Mouse (Mus musculus) embryo, embryonic 11 days (tissue): ENCODE data around the gene Inhbc.
A peak's percentile ranks its signal among the peaks of the same experiment; 100 is the strongest.

Source experiments
- DNase-seq: peaks from one replicate; pipeline ENCODE4 v3.0.0-alpha.2; 2015

The Inhbc gene

DNA sequence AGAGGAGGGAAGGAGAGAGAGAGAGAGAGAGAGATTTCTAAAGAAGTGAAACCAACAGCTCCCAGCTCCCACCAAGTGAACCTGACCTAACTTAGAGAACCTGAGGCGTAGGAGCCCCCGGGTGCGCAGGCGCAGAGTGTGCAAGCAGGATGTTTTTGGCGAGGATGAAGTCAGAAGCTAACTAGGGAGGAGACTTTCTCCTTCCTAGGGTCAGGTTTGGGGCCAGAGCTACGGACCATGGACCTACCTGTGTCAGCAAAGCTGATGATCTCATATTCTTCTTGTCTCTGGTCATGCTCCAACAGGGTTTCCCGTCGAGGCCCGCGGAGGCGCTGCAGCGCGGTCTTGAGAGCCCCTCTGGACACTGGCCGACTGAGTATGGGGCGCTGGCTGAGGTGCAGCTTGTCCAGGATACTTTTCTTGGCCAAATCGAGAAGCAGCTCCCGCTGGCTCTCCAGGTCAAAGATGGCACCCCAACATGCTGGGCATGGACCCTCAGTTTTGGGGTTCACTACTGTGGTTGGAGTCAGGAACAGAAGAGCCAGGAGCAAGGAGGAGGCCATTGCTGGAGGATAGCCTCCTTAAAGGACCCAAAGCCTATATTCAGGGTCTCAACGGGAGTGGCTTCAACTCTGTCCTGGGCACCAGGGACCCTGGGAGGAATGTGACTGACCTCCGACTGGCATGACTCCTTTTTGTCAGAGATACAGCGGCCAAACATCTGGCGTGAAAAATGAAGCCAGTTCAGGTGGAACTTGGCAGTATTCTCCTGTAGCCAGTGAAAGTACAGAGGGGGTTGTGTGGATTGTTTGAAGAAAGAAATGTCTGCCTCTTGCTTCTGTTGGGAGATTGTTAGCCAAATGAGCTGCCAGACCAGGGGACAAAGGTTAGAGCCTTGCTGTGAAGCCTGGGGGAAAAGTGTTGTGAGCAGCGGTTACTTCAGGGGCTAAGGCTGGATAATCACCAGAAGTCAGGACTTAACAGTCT lies at the start of gene Inhbc:
Gene Inhbc (minus strand): TSS at position 598 of the 987 bp plus-strand sequence.
- no peak for DNase-seq

DNA sequence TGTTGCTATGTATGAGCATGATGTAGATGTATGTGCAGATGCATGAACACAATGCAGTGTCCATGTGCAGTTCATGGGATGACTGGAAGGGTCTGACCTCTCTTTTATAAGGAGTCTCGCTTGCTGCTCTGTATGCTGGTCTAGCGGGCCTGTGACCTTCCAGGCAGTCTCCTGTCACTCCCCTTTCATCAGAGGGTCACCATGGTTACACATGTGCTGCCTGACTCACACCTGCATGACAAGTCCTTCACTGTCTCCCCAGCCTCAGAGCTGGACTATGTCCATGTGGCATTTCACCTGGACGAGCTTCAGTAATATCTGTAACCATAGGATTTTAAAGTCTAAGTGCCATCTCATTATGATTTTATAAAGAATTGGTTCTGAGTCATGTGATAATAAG lies 43.9 kb upstream of the Inhbc start:
- no peak for DNase-seq

DNA sequence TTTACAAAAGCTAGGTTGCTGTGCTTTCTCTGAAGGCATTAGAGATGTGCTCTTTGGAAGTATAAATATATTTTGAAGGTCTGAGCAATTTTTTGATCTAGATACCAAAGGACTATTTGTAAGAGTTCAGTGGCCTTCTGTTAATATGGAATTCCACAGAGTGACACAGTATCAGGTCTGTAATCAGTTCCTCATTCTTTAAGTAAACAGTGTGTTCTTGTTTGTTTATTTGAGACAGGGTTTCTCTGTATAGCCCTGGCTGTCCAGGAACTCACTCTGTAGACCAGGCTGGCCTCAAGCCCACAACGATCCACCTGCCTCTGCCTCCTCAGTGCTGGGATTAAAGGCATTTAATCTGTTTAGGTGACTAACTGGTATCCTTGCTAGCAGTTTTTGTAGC lies 43.4 kb upstream of the Inhbc start:
- DNase-seq, result no peak

DNA sequence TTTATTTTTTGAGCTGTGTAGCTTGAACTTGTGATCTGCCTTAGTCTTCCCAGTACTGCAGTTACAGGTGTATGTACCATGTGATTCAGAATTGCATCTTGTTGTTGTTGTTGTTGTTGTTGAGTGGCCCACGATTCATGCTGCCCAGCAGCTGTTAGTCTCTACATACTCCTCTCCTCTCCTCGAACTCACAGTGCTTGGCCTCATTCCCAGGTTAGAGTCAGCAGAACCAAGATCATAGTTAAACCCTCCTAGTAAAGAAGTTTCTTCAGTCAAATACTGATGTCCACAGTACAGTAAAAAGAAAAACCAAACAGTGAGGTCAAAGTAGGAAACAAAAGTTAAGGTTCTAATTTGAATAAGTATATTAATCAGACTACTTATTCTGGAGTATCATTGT lies 42.5 kb upstream of the Inhbc start:
- no peak for DNase-seq

DNA sequence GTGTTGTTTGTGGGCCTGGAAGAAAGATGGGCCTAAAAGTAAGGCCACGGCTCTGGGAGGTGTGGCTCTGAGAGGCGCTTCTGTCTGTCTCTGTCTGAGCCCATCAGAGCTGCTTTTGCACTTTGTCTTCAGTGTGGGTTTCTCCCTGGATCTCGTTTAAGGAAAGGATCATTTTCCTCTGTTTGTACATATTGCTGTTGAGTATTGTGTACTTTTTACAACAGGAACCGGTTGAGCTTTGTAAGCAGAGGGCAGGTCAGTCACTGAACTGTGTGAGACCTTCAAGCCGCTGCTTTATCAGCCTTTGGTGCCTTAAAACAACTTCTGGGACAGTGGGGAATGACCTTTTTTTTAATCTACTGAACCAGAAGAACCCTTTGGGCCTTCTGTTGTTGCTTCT lies 41.9 kb upstream of the Inhbc start:
- no peak for DNase-seq

DNA sequence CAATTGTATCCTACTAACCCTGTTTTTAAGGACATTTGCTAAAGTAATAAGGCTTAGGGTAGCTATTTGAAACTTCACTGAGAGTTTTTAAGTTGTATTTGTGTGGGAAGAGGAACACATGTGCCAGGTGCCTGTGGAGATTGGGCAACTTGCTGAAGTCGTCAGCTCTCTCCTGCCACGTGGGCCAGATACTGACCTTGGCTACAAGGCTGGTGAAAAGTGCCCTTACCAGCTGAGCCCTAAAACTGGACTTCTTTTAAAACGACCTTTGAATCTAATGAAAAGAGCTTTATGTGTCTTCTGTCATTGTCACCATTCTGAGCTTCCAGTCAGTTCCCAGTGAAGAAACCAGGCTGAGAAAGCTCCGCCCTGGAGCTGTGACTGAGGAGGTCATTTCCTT lies 37.2 kb upstream of the Inhbc start:
- no peak for DNase-seq

DNA sequence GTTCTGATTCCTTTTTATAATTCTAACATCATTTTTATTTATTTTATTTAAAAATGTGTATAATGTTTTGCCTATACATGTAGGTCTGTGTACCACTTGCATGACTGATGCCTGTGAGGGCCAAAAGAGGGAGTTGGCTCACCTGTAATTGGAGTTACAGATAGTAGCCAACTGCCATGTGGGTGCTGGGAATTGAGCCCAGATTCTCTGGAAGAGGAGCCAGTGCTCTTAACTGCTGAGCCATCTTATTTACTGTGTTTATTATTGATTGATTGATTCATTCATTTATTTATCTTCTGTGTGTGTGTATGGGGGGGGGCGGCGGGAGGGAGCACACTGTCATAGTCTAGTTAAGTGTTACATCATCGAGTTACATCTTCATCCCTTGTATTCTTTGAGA lies 34.5 kb upstream of the Inhbc start:
- DNase-seq, result no peak

DNA sequence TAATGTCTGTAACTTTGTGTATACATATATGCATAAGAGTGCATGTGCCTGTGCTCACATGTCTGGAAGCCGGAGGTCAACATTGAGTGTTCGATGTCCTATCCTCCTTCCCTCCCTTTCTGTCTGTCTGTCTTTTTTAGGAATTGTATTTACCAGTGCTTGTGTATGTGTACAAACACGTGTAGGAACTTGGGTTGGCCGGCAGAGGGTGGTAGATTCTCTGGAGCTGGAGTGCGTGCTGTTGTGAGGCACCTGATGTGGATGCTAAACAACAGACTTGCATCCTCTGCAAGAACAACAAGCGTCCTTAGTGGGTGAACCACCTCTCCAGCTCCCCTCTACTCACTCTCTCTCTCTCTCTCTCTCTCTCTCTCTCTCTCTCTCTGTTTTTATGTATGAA lies 21.5 kb upstream of the Inhbc start:
- no peak for DNase-seq

DNA sequence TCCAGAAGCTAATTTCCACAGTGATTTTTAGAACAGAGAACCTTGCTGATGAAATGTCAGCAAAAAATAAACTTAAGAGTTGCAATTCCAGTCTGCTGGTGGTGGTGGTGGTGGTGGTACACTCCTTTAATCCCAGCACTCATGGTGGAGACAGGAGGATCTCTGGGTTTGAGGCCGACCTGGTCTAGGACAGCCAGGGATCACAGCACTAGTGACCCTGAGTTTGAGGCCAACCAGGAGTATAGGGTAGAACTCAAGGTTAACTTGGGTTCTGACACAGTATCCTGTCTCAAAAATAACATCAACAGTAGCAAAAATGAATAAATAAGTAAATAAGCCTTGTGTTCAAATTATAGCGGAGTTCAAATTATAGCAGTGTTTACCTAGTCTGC lies 11.5 kb upstream of the Inhbc start:
- DNase-seq, result no peak

DNA sequence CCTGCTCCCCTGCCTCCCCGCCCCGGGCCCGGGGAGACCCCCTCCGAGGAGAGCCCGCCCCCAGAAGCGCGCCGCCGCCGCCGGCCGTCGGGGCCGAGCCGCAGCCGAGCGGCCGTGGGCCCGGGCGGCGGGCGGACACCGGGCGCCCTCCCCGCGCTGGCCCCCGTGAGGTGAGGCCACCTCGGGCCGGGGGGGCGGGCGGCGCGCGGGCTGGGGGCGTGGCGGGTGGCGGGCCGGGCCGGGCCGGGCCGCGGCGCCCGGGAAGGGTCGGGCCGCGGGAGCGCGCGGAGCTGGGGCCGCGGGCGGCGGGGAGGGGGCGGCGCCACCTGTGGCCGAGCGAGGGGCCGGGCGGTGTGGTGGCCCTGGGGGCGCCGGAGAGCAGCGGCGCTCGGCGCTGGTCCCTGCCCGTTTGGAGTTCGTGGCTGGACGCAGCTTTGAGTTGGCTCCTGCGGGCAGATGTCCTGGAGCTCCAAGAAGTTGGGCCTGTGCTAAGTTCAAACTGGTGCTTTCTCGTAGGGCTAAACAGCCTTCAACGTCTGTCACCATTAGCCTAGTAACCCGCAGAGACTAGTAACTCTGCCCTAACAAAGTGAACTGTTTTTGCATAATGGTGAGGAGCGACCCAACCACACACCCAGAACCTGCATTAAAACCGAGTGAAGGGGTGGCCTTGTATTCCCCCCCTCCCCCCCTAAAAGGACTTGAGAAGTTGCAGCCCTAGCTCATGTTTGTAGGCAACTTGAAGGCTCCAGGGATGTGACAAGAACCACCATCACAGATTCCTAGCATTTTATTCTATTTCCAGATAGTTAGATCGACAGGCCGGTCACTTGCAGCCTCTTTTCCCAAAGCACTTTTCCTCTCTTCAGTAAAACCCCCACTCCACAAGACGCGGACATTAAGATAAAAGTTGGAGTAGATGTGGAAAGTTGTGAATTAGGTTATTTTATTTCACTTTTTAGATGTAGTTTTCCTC lies 10.8 kb upstream of the Inhbc start:
- peak; percentile 89 for DNase-seq

DNA sequence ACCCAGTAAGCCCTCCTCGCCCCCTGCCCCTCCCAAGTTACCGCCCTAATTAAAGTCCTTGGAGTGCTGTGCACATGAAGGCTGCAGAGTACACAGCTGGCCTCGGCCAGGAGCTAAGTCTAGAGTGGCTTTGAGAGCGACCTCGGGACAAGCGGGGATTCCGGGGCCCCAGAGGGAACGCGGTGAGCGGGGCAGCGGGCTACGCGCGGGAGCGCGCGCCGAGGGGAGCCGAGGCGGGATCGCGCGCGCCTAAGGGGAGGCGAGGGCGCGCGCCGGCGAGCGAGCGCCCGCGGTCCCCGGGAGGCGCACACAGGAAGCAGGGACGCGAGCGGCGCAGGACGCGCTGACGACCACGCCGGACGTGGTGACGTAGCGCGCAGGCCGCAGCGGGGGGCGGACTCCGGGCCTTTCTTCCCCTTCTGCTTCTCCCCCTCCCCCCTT lies 10.0 kb upstream of the Inhbc start, which contains the start of gene R3hdm2:
Gene R3hdm2 (plus strand): TSS at position 77 of the 441 bp plus-strand sequence.
- peak; percentile 98 for DNase-seq

DNA sequence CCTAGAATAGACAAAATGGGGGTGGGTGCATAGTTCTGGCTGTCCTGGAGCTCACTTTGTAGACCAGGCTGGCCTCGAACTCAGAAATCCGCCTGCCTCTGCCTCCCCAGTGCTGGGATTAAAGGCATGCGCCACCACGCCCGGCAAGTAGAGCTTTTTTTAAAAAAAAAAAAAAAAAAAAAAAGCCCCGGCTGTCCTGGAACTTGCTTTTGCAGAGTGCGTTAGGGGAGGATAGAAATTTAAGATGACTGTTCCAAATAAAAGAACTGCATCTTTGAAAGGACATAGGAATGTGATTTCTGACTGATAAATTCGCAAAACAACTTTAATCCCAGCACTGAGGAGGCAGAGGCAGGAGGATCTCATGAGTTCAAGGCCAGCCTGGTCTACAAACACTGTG lies 9.4 kb upstream of the Inhbc start:
- no peak for DNase-seq

DNA sequence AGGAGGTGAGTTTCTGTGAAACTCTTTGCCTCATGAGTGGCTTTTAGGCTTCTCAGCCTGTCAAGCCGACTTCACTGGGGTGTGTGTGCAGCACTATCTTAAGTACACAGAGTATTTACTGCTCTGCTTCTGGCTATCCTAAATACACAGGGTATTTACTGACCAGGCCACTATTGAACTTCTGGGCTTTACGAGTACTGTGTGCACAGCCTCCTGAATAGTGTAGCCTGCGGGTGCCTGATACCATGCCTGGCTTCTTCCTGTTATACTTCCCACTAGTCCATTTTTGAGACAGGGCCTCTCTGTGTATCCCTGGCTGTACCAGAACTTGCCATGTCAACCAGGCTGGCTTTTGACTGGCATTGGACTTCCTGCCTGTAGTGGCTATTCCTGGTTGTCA lies 7.5 kb upstream of the Inhbc start:
- no peak for DNase-seq

DNA sequence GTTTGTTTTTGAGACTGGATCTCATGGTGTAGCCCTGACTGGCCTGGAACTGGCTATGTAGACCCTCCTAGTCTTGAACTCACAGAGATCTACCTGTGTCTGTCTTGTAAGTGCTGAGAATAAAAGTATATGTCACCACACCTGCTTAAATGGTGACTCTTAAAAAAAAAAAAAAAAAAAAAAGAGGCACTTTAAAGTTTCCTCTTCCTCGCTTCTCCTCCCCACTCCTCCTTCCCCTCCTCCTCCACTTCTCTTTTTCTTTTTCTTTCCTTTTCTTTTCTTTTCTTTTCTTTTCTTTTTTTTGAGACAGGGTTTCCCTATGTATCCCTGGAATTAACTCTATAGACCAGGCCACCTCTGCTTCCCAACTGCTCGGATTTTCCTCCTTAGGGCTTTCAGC lies 792 bp upstream of the Inhbc start:
- DNase-seq, result no peak

DNA sequence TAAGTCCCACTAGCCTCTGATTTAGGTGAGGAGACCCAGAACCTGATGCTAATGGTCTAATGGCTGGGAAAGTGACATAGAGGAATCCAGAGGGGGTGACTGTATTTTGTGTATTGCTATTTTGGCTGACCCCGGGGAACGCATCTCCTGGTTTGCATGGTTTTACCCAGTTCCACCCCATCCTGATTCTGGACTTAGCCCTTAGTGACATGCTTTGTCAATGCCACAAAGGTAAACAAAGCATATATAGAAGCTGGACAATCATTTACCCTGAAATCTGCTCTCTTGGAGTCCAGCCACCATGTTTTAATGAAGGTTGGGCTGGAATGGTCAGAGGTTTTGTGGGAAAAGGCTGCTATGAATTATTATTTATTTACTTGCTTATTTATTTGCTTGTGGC lies 2.0 kb downstream of the Inhbc start:
- no peak for DNase-seq

DNA sequence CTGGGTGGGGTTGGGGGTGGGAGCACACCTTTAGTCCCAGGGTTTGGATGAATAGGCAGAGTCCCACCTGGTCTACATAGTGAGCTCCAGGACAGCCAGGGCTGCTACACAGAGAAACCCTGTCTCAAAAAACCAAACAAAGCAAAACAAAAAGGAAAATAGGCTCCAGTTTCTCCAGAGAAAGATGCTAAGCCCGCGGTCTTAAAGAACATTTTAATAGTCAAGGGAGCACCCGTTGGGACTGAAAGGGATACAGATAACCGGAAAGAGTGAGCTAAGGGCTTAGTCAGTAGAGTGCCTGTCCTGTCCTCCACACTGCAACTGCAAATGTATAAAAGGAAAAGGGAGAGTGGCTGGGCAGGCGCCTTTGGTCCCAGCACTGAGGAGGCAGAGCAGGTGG lies 3.1 kb downstream of the Inhbc start:
- no peak for DNase-seq

DNA sequence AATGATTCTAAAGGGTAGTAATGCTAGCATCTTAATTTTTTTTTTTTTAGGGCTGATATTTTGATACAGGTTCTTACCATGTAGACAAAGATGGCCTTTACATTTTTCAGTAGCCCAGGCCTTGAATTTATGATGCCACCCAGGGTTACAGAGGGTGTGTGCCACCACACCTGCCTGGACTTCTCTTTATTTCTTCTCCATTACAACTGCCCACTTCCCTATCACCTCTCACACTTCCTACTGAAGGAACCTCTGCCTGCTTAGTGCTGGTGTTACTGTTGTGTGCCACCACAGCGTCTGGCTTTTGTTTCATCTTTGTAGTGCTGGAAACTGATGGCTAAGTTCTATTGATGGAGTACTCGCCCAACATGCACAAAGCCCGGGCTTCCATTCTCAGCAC lies 9.5 kb downstream of the Inhbc start:
- no peak for DNase-seq

DNA sequence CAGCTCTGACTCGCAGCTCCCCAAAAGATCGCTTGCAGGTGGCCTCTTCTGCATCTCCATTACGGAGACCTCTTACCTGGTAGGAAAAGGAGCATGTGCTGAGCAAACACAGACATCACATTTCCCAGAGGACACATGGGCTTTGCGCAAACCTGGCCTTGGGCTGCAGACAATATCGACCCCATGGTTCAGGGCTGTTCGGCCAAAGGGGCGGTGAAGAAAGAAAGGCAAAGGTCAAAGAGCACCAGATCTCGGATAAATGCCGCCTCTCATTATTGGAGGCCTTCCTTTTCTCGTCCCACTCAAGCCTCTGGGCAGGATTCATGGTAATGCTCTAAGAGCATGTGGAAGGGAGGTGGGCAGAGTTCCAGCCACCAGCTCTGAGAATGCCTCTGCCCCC lies 14.9 kb downstream of the Inhbc start:
- no peak for DNase-seq

DNA sequence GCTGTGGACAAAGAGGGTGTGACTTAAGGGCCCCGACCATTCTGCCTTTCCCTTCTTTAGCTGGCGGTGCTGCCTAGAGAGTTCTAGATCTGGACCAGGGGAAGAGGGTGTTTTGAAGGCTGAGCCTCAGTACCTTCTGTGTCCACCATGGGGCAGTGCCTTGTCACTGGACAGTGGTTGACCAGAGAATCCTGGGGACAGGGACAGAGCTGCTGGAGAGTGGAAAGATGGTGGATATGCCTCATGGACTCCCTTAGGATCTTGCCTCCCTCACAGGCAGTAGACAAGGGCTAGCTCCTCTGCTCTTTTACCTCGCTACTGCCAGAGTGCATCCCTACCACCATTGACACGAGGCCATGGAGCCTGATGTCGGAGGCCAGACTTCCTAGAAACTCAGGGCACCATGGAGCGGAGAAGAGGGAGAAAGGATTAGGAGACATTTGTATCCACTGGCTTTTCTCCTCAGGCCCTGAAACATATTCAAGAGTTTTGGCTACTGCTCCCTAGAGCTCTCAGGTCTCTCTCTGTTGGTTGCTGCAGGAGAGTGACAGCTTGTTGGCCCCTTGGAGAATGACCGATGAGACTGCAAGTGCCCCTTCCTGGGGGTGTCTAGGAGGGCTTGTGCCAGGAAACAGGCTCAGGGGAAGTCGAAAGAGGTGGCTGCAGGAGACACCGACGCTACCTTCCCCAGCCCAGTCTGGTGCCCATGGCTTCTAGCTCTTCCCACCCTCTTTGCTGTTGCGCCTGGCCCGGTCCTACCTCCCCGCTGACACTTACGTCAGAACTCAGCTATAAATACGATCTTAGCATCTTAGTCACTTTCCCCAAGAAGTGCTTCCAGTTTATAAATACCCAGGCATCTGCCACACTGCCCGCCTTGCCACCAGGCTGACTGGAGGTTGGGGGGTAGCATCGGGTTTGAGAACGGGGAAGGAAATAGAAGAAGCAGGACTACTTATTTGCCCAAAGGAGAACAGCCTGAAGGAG lies 16.0 kb downstream of the Inhbc start, which contains the start of gene Inhbe:
Gene Inhbe (minus strand): TSS at position 503 of the 987 bp plus-strand sequence.
- DNase-seq, result peak; percentile 26

DNA sequence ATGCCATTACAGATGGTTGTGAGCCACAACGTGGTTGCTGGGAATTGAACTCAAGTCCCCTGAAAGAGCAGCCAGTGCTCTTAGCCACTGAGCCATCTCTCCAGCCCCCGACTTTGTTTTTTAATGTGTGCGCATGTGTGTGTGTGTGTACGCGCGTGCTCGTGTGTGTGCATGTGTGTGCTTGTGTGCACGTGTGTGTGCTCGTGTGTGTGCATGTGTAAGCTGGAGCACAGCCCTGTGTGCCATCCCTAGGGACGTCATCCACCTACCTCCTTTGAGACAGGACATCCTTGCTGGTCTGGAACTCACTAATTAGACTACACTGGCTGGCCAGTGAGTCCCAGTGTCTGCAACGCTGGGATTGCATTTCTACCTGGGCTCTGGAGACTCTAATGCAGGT lies 17.5 kb downstream of the Inhbc start:
- DNase-seq, result no peak

DNA sequence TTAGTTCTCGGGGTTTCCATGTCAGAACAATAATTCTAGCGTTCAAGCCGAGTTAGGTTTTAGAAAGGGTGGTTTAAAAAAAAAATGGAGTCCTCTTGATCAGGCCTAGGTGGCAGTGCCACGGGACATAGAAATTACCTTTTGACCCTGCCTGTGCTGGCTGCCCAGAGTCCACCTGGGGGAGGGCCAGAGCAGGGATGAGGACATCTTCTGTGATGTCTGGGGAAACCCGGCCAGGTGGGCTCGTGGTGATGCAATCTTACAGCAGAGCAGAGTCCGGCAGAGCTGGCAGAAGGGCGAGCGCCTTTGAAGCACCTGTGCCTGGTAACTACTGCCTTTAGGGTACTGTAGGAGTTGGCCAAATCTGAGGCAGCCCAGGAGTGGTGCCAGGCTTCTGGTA lies 18.0 kb downstream of the Inhbc start:
- DNase-seq, result no peak

DNA sequence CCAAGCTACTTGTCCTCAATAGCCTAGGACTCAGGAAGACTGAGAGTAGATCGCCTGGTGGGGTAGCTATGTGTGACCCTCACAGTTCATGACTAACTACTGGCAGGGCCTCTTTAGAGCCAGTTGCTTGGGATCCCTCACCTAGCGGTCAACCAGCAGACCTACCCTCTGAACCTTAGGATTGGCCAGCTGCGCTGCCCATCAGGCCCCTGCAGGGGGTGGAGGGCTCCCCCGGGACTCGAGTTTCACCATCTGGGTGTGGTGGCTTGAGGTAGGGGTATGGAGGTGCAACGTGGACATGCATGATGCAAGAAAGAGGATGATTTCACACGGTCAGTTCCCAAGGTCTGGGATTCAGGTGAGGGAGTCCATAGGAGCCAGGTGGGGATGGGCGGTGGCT lies 18.5 kb downstream of the Inhbc start:
- no peak for DNase-seq
